Mouse (Mus musculus): ENCODE measurements around the gene Emp2.

The Emp2 gene

GRCm38 (mm10) chr16:10313646-10314088 is at the start of gene Emp2:
TSS of gene Emp2 (minus strand) at chr16:10313968.
- peak; percentile 60 for DNase-seq (ENCODE audit: low spot score)

GRCm38 (mm10) chr16:10363061-10363460 is 49.3 kb upstream of the Emp2 start:
- DNase-seq (ENCODE audit: low spot score): no peak

DNA sequence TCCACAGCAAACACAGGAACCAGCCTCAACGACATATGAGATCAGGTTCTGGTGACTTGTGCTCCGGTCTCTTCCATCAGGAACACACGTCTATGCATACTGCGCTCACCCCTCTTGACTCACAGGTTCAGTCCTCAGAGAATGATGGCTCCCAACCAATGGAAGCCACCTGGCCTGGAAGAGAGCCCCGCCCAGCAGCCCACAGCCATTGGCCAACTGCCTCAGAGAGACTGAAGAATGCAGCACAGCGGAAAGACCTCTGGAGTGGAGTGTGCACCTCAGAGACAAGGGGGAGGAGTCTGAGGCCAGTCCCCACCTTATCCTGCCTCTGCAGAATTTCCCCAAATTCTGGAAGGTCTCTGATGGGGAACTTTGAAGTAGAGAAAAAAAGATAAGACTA is 45.5 kb upstream of the Emp2 start:
- DNase-seq (ENCODE audit: low spot score): no peak

- DNase-seq (ENCODE audit: low spot score): peak; percentile 16
Measured at GRCm38 (mm10) chr16:10358010-10358934, 44.5 kb upstream of the Emp2 start.

DNA sequence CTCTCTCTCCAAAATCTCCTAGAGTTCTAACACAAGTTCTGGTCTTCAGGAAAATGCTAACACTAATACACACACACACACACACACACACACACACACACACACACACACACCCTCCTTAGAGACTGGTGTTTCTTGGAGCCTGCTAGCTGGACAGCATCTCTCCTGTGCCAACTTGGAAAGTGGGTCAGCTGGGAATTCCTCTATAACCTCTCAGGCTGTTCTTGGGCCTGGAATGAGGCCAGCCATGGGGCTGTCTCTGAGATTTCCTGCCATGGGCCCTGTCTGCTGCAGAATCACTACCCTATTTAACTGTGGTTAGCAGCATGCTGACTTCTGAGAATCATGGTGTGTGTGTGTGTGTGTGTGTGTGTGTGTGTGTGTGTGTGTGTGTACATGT is 41.2 kb upstream of the Emp2 start:
- DNase-seq (ENCODE audit: low spot score): no peak

DNA sequence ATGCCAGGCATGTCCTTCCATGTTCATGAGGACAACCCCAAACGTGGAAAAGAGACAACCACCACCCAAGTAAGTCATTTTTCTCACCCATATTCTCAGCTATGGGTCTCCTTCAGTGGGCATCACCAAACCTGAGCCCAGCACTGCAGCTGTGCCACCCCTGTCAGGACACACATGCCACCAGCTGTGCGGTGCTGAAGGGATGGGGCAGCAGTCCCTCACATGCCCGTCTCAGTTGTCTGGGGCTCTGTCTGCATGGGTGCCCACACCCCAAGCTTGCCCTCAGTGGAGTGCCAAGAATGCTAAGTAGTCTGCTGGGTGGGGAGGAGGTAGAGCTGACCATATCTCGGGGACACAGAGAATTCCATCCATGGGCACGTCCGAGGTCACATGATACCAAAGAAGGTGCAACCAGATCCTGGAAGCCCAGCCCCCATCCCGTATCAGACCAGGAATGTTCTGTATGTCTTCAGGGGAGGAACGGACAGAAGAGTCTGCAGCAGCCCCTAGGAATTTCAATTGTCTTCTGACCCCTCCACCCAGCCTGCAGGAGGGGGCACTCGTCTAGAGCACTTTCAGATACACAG is 37.4 kb upstream of the Emp2 start:
- no peak for DNase-seq (ENCODE audit: low spot score)

GRCm38 (mm10) chr16:10349876-10350275 is 36.1 kb upstream of the Emp2 start:
- DNase-seq (ENCODE audit: low spot score): peak; percentile 40

- DNase-seq (ENCODE audit: low spot score): peak; percentile 18
Measured at GRCm38 (mm10) chr16:10349436-10349835, 35.7 kb upstream of the Emp2 start.

DNA sequence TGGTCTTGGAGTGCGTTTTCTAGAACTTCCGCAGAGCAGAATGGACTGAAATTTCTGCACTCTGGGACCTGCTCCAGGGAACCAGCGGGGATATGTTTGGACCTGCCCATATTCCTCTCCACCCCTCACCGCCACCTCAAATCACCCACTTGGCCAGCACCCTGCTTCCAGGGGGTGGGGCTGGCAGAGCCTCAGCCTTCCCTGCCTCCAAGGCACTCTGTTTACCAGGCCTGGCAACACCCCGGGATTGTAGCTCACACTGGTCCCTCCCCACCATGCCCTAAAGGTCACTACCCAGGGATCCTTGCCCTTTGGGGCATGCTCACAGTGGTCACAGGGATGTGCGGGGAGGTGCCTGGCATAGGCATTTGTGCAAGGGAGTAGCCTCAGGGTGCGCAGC is 33.8 kb upstream of the Emp2 start:
- DNase-seq (ENCODE audit: low spot score): peak; percentile 30

GRCm38 (mm10) chr16:10341110-10341509 is 27.3 kb upstream of the Emp2 start:
- no peak for DNase-seq (ENCODE audit: low spot score)

DNA sequence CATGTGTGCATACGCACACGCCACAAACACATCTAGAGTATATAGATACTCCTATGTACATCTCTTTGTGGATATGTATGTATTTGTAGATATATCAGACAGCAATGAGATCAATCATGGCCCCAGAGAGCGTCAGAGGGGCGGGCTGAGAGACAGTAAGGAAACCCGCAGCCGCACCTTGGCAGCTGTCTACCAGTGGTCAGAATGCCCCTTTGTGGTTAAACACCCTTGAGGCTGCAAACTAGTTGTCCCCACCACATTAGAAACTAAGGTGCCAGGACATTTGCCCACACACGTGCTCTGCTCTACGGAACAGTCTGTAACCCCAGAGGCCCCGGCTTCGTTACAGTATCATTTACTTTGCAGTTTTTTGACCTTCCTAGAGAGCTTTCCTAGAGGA is 26.2 kb upstream of the Emp2 start:
- no peak for DNase-seq (ENCODE audit: low spot score)

DNA sequence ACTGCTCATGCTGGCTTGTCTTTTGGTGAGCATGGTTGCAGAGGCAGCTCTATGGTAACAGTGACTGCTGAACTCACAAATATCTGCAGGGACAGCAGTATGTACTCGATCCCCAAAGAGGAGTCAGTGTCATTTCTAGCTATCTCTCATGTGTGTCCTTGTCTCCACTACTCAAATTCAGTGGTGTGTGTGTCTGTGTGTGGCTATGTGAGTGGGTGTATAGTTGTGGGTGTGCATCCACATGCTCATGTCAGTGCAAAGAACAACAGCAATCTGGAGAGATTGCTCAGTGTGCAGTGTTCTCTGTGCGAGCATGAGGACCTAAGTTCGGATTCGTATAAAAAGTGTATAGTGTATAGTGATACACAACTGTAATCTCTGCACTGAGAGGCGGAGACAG is 24.8 kb upstream of the Emp2 start:
- DNase-seq (ENCODE audit: low spot score): no peak

DNA sequence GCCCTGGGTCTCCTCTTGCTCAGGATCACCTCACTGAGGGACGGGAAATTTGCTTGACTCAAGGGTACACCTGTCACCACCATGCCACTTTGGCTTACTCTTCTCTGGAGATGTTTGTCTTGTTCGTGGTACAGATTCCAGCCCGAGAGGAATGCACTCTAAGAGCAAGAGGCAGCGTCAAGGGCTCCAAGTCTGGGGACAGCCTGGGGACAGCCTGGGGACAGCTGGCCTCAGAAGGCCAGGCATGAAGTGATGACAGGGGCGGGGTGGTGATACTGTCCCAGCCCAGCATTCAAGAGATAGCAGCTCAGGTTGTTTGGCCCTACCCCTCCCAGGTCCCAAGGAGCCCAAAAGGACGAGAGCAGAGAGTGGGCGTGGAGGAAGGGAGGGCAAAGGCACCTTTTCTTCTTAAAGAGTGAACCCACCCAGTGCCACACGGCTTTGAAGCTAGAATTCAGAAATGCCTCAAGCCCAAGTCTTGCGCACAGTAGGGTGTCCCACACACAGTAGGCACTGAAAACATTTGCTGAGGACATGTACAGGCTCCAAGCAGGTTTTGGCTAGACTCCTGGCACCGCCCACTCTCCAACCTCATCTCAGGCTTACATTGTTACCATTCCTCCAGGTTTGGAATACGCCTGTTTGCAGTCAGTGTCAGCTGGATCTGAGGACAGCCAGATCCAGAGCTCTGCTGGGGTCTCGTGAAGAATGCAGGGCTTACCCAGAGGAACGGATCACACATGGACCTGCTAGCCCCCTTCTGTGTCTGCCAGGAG is 23.8 kb upstream of the Emp2 start:
- no peak for DNase-seq (ENCODE audit: low spot score)

GRCm38 (mm10) chr16:10336454-10337421 is 23.0 kb upstream of the Emp2 start:
- no peak for DNase-seq (ENCODE audit: low spot score)

DNA sequence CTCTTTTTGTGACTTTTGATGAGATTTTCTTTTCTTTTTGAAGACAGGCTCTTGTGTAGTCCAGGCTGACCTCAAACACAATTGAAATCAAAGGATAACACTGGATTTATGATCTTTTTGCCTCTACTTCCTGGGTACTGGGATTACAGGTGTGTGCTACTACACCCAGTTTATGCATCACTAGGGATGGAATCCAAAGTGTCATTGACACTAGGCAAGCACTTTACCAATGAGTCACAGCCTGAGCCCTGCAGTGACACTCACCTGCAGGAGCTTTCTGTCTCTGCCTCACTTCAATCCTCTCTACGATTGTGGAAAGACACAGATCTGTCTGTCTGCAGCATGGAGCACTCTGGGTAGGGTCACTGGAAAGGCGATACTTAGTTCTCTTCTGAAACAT is 22.2 kb upstream of the Emp2 start:
- no peak for DNase-seq (ENCODE audit: low spot score)

GRCm38 (mm10) chr16:10332732-10333131 is 19.0 kb upstream of the Emp2 start:
- DNase-seq (ENCODE audit: low spot score): no peak

GRCm38 (mm10) chr16:10330586-10331495 is 17.1 kb upstream of the Emp2 start:
- DNase-seq (ENCODE audit: low spot score): no peak

DNA sequence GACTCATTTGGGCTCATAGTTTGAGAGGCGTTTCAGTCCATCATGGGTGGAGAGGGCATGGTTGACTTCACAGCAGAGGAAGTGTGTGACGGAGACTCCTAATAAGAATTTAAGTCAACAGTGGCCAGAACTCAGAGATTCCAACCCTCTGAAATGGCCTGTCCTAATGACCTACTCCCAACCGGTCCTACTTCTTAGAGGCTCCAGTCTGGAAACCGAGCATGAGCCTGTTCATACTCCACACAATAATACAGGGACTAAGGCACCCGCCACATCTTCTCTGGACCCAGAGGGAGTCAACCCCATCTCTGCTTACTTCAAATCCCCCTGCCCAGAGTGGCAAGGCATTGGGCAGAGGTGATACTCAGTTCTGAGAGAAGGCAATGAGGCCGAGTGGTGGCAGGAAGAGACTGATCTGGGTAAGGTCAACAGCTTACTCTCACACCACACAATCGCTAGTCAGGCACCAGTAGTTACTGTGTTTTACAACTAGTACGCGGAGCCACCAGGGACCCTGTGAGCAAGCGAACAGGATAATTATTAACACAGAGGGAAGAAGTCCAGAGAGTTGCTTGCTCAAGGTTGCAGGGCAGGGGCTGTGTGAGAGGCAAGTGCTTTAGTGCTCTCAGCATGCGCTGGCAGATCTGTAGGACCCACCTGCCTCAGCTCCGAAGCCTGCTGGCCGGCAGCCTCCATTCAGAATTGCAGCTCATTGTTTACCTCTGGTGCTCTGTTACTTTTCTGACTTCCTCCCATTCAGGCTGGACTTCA is 14.0 kb upstream of the Emp2 start:
- DNase-seq (ENCODE audit: low spot score): no peak

DNA sequence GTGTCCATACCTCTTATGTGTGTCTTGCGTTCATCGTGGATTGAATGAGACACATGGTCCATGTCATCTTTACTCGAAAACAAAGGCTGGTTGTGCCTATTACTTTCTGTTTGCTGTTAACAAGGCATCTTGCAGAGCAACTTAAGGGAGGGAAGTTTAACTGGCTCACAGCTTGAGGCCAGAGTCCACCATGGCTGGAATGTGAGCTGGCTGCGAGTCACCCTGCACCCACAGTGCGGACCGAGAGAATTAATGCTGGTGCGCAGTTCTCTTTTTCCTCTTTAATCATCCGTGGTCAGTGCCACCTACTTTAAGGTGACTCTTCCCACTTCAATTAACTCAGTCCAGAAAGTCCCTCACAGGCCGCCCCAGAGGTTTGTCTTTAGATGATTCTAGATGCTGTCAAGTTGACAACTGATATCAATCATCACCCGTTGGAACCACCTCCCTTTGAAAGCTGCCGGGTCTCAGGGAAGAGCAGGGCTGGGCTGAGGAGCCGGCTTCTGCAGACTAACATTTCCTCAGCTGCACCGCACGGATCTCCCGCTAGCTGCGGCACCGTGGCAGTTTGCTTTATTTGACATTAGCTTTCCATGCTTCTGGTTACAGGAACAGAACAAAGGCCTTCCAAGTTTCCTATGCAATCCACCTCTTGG is 6.3 kb upstream of the Emp2 start:
- DNase-seq (ENCODE audit: low spot score): no peak
